In the genomic region with DNA sequence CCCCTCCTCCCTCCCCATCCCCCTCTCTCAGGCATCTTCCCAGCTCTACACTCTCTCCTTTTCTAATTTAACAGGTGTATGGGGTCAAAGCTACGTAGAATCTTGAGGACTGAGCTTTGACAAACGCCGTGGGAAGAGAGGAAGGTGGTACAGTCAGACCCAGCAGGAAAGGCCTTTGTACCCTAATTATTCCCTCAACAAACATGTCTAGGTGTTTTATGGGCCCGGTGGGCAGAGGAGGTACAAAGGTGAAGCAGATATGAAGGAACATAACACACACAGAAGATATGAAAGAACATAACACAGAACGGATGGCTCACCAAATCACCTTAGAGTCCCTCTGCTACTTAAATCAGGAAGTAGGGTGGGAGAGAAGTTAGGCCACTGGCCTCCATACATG, we compare ENCODE assay signal across 22 mouse cellular contexts.
"Had no signal": no experiment of that assay in that cellular context is flagged by ENCODE, and none has a peak within 500 bp of the region (broad histone marks: within the 10 kb centered on the region; RNA-seq: fewer than 3 reads in every experiment).

No protein-coding gene starts in this region.

- H3K9ac ChIP-seq: liver, embryonic 15.5 days; liver, postnatal 0 days; lung, embryonic 15.5 days; midbrain, embryonic 12.5 days; neural tube, embryonic 13.5 days; neural tube, embryonic 15.5 days had no signal

- ATAC-seq: liver, postnatal 0 days; lung, postnatal 0 days; midbrain, embryonic 16.5 days had no signal

- H3K9me3 ChIP-seq: liver, embryonic 15.5 days; lung, embryonic 15.5 days; midbrain, embryonic 10.5 days; midbrain, embryonic 12.5 days; neural tube, embryonic 13.5 days; neural tube, embryonic 15.5 days had no signal

- H3K4me3 ChIP-seq: liver, embryonic 15.5 days; lung, embryonic 15.5 days; midbrain, embryonic 10.5 days; midbrain, embryonic 12.5 days; myocyte; neural tube, embryonic 13.5 days; neural tube, embryonic 15.5 days had no signal

- H3K27ac ChIP-seq: liver, embryonic 15.5 days; lung, embryonic 15.5 days; macrophage; midbrain, embryonic 10.5 days; midbrain, embryonic 12.5 days; neural tube, embryonic 13.5 days; neural tube, embryonic 15.5 days had no signal

- H3K4me1 ChIP-seq: liver, embryonic 15.5 days; lung, embryonic 15.5 days; midbrain, embryonic 12.5 days had no signal

- H3K27me3 ChIP-seq: liver, embryonic 15.5 days; lung, embryonic 15.5 days; midbrain, embryonic 12.5 days; neural tube, embryonic 13.5 days; neural tube, embryonic 15.5 days had no signal

- H3K4me2 ChIP-seq: liver, embryonic 15.5 days; lung, embryonic 15.5 days; midbrain, embryonic 12.5 days; neural tube, embryonic 13.5 days; neural tube, embryonic 15.5 days had no signal

- DNase-seq: liver, postnatal 0 days; lung, adult 2 months; lung, postnatal 14 days; lung, postnatal 36 days; midbrain, embryonic 14.5 days; retina, postnatal 1 day; right cerebral cortex, adult 18-20 months; right cerebral cortex, postnatal 25 days; right cerebral cortex, postnatal 4 days; thymus, adult 2 months; thymus, postnatal 25 days; thymus, postnatal 4 days had no signal

- H3K36me3 ChIP-seq: liver, embryonic 15.5 days; lung, embryonic 15.5 days; midbrain, embryonic 10.5 days; midbrain, embryonic 12.5 days; neural tube, embryonic 13.5 days; neural tube, embryonic 15.5 days had no signal
